In genomic region chr12:85280845-85281651, GRCm38 (mm10) we compare ENCODE assay signal across 8 mouse cellular contexts. TPM values are rescaled to one million over a fixed set of nuclear protein-coding genes. Genes with fewer than 3 reads are reported as not detected.
A peak's percentile ranks its signal among the peaks of the same experiment; 100 is the strongest.
DNase-seq lines count a peak whose midpoint lies in the region; ATAC-seq lines count a peak whose summit lies in the region.

No protein-coding gene starts in this region.

- H3K4me1 ChIP-seq in heart, embryonic 16.5 days (ENCODE audit: control insufficient read depth, insufficient read depth, low read length): peaks cover 3% of the 10 kb centered on the region
- peaks cover 6% of the 10 kb centered on the region for H3K4me1 ChIP-seq in hindbrain, embryonic 16.5 days (ENCODE audit: control insufficient read depth, insufficient read depth, low read depth, low read length)
- 0 out of 2 replicates have a peak, but pooled peaks cover 5% of the 10 kb centered on the region for H3K4me1 ChIP-seq in midbrain, embryonic 14.5 days (ENCODE audit: control insufficient read depth, insufficient read depth, low read length)

- no peak overlapping the region for H3K27ac ChIP-seq in heart, embryonic 16.5 days (ENCODE audit: low read length)
- H3K27ac ChIP-seq in hindbrain, embryonic 16.5 days (ENCODE audit: low read depth, low read length): no peak overlapping the region; the same call in 1 of the 2 replicates
- H3K27ac ChIP-seq in midbrain, embryonic 14.5 days (replicated peaks; ENCODE audit: low read depth, low read length): 0 out of 2 replicates have a peak overlapping the region, but pooled peaks have one; percentile 8

- H3K27me3 ChIP-seq in heart, embryonic 16.5 days (ENCODE audit: control insufficient read depth, insufficient read depth, low read length): no peaks in the 10 kb centered on the region
- no peaks in the 10 kb centered on the region for H3K27me3 ChIP-seq in hindbrain, embryonic 16.5 days (replicated peaks; ENCODE audit: control insufficient read depth, insufficient read depth, low read length)
- H3K27me3 ChIP-seq in midbrain, embryonic 14.5 days (ENCODE audit: control insufficient read depth, insufficient read depth, low read length): no peaks in the 10 kb centered on the region

- intact Hi-C loops in heart, postnatal 14 days (cut with DNase I): loop anchor here (2.0 kb wide), 1 partner anchor 14 kb away; no protein-coding TSS in a partner anchor

- no peak for DNase-seq in heart, postnatal 14 days
- peak; percentile 61 for DNase-seq in c-Kit-positive CD71-positive TER-119-negative erythroid progenitor cells, embryonic 14.5 days (ENCODE audit: low read depth)
- DNase-seq in midbrain, embryonic 14.5 days: no peak
- no peak for DNase-seq in embryo, embryonic 11 days
- no peak for DNase-seq in cerebellum, postnatal 36 days

- H3K9me3 ChIP-seq in heart, embryonic 16.5 days (replicated peaks; ENCODE audit: control insufficient read depth, low read length): no peaks in the 10 kb centered on the region
- H3K9me3 ChIP-seq in hindbrain, embryonic 16.5 days (ENCODE audit: control insufficient read depth, low read length): no peaks in the 10 kb centered on the region
- no peaks in the 10 kb centered on the region for H3K9me3 ChIP-seq in midbrain, embryonic 14.5 days (ENCODE audit: control insufficient read depth, low read length)

- 64% methylated on average over 12 of the region's 12 CpGs for WGBS in heart, embryonic 16.5 days
- 52% methylated on average over 12 of the region's 12 CpGs for WGBS in hindbrain, embryonic 16.5 days
- WGBS in midbrain, embryonic 14.5 days: 68% methylated on average over 12 of the region's 12 CpGs

- H3K4me2 ChIP-seq in heart, embryonic 16.5 days (ENCODE audit: low read depth, low read length): peak overlapping the region; percentile 75
- peak overlapping the region; percentile 95 for H3K4me2 ChIP-seq in hindbrain, embryonic 16.5 days (ENCODE audit: low read length)
- peak overlapping the region; percentile 93 for H3K4me2 ChIP-seq in midbrain, embryonic 14.5 days (ENCODE audit: low read length)

- no peaks in the 10 kb centered on the region for H3K36me3 ChIP-seq in heart, embryonic 16.5 days (ENCODE audit: control insufficient read depth, insufficient read depth)
- H3K36me3 ChIP-seq in hindbrain, embryonic 16.5 days (ENCODE audit: control insufficient read depth, insufficient read depth, low read length): no peaks in the 10 kb centered on the region
- no peaks in the 10 kb centered on the region for H3K36me3 ChIP-seq in midbrain, embryonic 14.5 days (ENCODE audit: control insufficient read depth, insufficient read depth, low read length)

- ATAC-seq in heart, embryonic 16.5 days (replicated peaks; ENCODE audit: extremely low read depth, insufficient read depth, low FRiP score): no peak
- peak; percentile 3; the same call in 1 of the 2 replicates for ATAC-seq in hindbrain, embryonic 16.5 days
- ATAC-seq in midbrain, embryonic 14.5 days (ENCODE audit: low FRiP score, low TSS enrichment): peak; percentile 31; the same call in 1 of the 2 replicates
- ATAC-seq in inflammation-experienced regulatory T-cells, adult 6 months: no peak

- peak overlapping the region; percentile 74 for H3K4me3 ChIP-seq in heart, embryonic 16.5 days (ENCODE audit: low read length)
- peak overlapping the region; percentile 85 for H3K4me3 ChIP-seq in hindbrain, embryonic 16.5 days (ENCODE audit: low read length)
- H3K4me3 ChIP-seq in midbrain, embryonic 14.5 days (replicated peaks; ENCODE audit: low read depth, low read length): peak overlapping the region; percentile 64

- no peak overlapping the region for H3K9ac ChIP-seq in heart, embryonic 16.5 days (ENCODE audit: low read length)
- no peak overlapping the region for H3K9ac ChIP-seq in hindbrain, embryonic 16.5 days (ENCODE audit: low read depth, low read length)
- no peak overlapping the region for H3K9ac ChIP-seq in midbrain, embryonic 14.5 days (replicated peaks; ENCODE audit: low read length)

RNA-seq across cellular contexts. Expression of gene Acyp1, which starts 7.2 kb away (rescaled TPM):
- 63.2 and 71.1 TPM in 2 replicates for polyA plus RNA-seq in heart, embryonic 16.5 days (2015; fragmentation: Nextera tagmentation; extraction: Ambion mirVana)
- 10 to 100 TPM; 19.2 to 20.3 TPM for total RNA-seq in heart, postnatal 14 days (2021)
- 47.1 and 58.4 TPM in 2 replicates for polyA plus RNA-seq in hindbrain, embryonic 16.5 days (2015; fragmentation: Nextera tagmentation; extraction: Ambion mirVana)
- polyA plus RNA-seq in midbrain, embryonic 14.5 days (2014; fragmentation: Nextera tagmentation; extraction: Ambion mirVana): 56.5 and 63.7 TPM in 2 replicates
- polyA plus RNA-seq in inflammation-experienced regulatory T-cells, adult 6 months (2017; shearing (Covaris generic)): 10 to 100 TPM; 43.3 to 63.7 (median 54.8) TPM

RNA-seq across cellular contexts. Expression of gene Zc2hc1c, which starts 7.3 kb away (rescaled TPM):
- 2.1 and 2.2 TPM in 2 replicates for polyA plus RNA-seq in heart, embryonic 16.5 days (2015; fragmentation: Nextera tagmentation; extraction: Ambion mirVana)
- 1 to 10 TPM; 1.5 to 2.2 TPM for total RNA-seq in heart, postnatal 14 days (2021)
- 1.7 and 1.8 TPM in 2 replicates for polyA plus RNA-seq in hindbrain, embryonic 16.5 days (2015; fragmentation: Nextera tagmentation; extraction: Ambion mirVana)
- 1.1 and 1.6 TPM in 2 replicates for polyA plus RNA-seq in midbrain, embryonic 14.5 days (2014; fragmentation: Nextera tagmentation; extraction: Ambion mirVana)
- under 1 TPM; 0.21 to 0.54 (median 0.24) TPM for polyA plus RNA-seq in inflammation-experienced regulatory T-cells, adult 6 months (2017; shearing (Covaris generic))

RNA-seq across cellular contexts. Expression of gene Mlh3, which starts 10.6 kb away (rescaled TPM):
- 6.4 and 7.4 TPM in 2 replicates for polyA plus RNA-seq in heart, embryonic 16.5 days (2015; fragmentation: Nextera tagmentation; extraction: Ambion mirVana)
- total RNA-seq in heart, postnatal 14 days (2021): 1 to 10 TPM; 8.3 to 8.6 TPM
- polyA plus RNA-seq in hindbrain, embryonic 16.5 days (2015; fragmentation: Nextera tagmentation; extraction: Ambion mirVana): 7.6 and 8.7 TPM in 2 replicates
- 9.4 and 10.2 TPM in 2 replicates for polyA plus RNA-seq in midbrain, embryonic 14.5 days (2014; fragmentation: Nextera tagmentation; extraction: Ambion mirVana)
- 10 to 100 TPM in 2 of 3 experiments, 1 to 10 TPM in 1; 6.4 to 12.6 (median 11.9) TPM for polyA plus RNA-seq in inflammation-experienced regulatory T-cells, adult 6 months (2017; shearing (Covaris generic))

RNA-seq across cellular contexts. Expression of gene Nek9, which starts 58.1 kb away (rescaled TPM):
- polyA plus RNA-seq in heart, embryonic 16.5 days (2015; fragmentation: Nextera tagmentation; extraction: Ambion mirVana): 19.0 and 20.6 TPM in 2 replicates
- total RNA-seq in heart, postnatal 14 days (2021): 10 to 100 TPM; 75.6 to 75.8 TPM
- polyA plus RNA-seq in hindbrain, embryonic 16.5 days (2015; fragmentation: Nextera tagmentation; extraction: Ambion mirVana): 9.9 and 13.7 TPM in 2 replicates
- 8.0 and 10.3 TPM in 2 replicates for polyA plus RNA-seq in midbrain, embryonic 14.5 days (2014; fragmentation: Nextera tagmentation; extraction: Ambion mirVana)
- 10 to 100 TPM in 2 of 3 experiments, 1 to 10 TPM in 1; 9.7 to 13.6 (median 10.8) TPM for polyA plus RNA-seq in inflammation-experienced regulatory T-cells, adult 6 months (2017; shearing (Covaris generic))

Comparison
In these comparisons a context has a peak if more than half of its experiments do, and no peak if none do; other contexts are left out.
1. ATAC-seq: peak in hindbrain, embryonic 16.5 days (single experiment) and midbrain, embryonic 14.5 days (single experiment); none in heart, embryonic 16.5 days (single experiment) and inflammation-experienced regulatory T-cells, adult 6 months (single experiment).
2. Peak in every context shown above with its lines, with median percentiles within 50 percentile points of each other: H3K4me2 ChIP-seq and H3K4me3 ChIP-seq.